Mouse (Mus musculus) MEL (cell line): Measurements from ENCODE around the gene Gnaq.

Source experiments
- CTCF ChIP-seq, 3 experiments: IDR thresholded peaks in 2 of 3; conservative IDR thresholded peaks in 1 of 3; 2 replicates each; pipeline ENCODE4 v1.5.1; 2011 to 2012; ENCODE audit warnings: low read length in 3 of 3, low read depth in 2 of 3, mild to moderate bottlenecking in 2 of 3, improper control_type of control experiment in 1 of 3, inconsistent platforms in 1 of 3, mixed read lengths in 1 of 3, moderate library complexity in 1 of 3; ENCODE audit not compliant: control insufficient read depth in 1 of 3, insufficient read depth in 1 of 3, poor library complexity in 1 of 3, severe bottlenecking in 1 of 3
- E2F4 ChIP-seq: IDR thresholded peaks from 2 replicates; pipeline ENCODE4 v1.6.1; 2011; ENCODE audit warnings: low read depth, low read length, improper control_type of control experiment, borderline replicate concordance
- ELF1 ChIP-seq: IDR thresholded peaks from 2 replicates; pipeline ENCODE4 v1.6.1; 2014; ENCODE audit warnings: low read depth, mild to moderate bottlenecking, inconsistent platforms, low read length, improper control_type of control experiment, moderate library complexity
- EP300 ChIP-seq, 2 experiments: IDR thresholded peaks; 2 replicates each; pipeline ENCODE4 v1.6.1; 2011; ENCODE audit warnings: improper control_type of control experiment in 2 of 2, low read length in 2 of 2, low read depth in 1 of 2, mild to moderate bottlenecking in 1 of 2
- JUND ChIP-seq: IDR thresholded peaks from 2 replicates; pipeline ENCODE4 v1.6.1; 2011; ENCODE audit warnings: low read depth, mild to moderate bottlenecking, improper control_type of control experiment, low read length
- MAZ ChIP-seq: IDR thresholded peaks from 2 replicates; pipeline ENCODE4 v1.6.1; 2012; ENCODE audit warnings: low read depth, mild to moderate bottlenecking, inconsistent platforms, low read length, improper control_type of control experiment
- NELFE ChIP-seq: IDR thresholded peaks from 2 replicates; pipeline ENCODE4 v1.6.1; 2011; ENCODE audit warnings: low read depth, low read length, improper control_type of control experiment
- POLR2A ChIP-seq, 2 experiments: IDR thresholded peaks; 2 replicates each; pipeline ENCODE4 v1.6.1; 2011 to 2012; ENCODE audit warnings: low read length in 2 of 2, mild to moderate bottlenecking in 2 of 2, control low read depth in 1 of 2, improper control_type of control experiment in 1 of 2, low read depth in 1 of 2, moderate library complexity in 1 of 2; ENCODE audit not compliant: control insufficient read depth in 1 of 2, insufficient read depth in 1 of 2, poor library complexity in 1 of 2
- POLR2AphosphoS2 ChIP-seq: IDR thresholded peaks from 2 replicates; pipeline ENCODE4 v1.6.1; 2011; ENCODE audit warnings: low read length, improper control_type of control experiment
- POLR2AphosphoS5 ChIP-seq: IDR thresholded peaks from 2 replicates; pipeline ENCODE4 v1.6.1; 2012; ENCODE audit warnings: low read depth, borderline replicate concordance, mild to moderate bottlenecking, inconsistent platforms, low read length, moderate library complexity, mixed read lengths
- TAL1 ChIP-seq: IDR thresholded peaks from 2 replicates; pipeline ENCODE4 v1.6.1; 2012; ENCODE audit warnings: mild to moderate bottlenecking, inconsistent platforms, low read length, moderate library complexity, mixed read lengths
- TBP ChIP-seq: IDR thresholded peaks from 2 replicates; pipeline ENCODE4 v1.8.0; 2011; ENCODE audit warnings: low read depth, low read length, improper control_type of control experiment

- TF ChIP-seq E2F4 (no peak), EP300 (IDR thresholded peaks at IDR 0.05; ENCODE audit: low read depth in 1 of 2, low read length in 2 of 2) (no peak), JUND (no peak), CTCF (IDR thresholded peaks at IDR 0.05 in 2 of 3, conservative IDR thresholded peaks at IDR 0.05 in 1 of 3; ENCODE audit: control insufficient read depth in 1 of 3, insufficient read depth in 1 of 3, low read depth in 2 of 3, low read length in 3 of 3, poor library complexity in 1 of 3, severe bottlenecking in 1 of 3) (no peak), MAZ (no peak), TAL1 (no peak), POLR2A (IDR thresholded peaks at IDR 0.05; ENCODE audit: control insufficient read depth in 1 of 2, insufficient read depth in 1 of 2, low read depth in 1 of 2, low read length in 2 of 2, poor library complexity in 1 of 2) (no peak), TBP (no peak), ELF1 (no peak), POLR2AphosphoS5 (no peak), NELFE (no peak), POLR2AphosphoS2 (no peak)
Observed at GRCm38 (mm10) chr19:16309031-16309430, 176.4 kb downstream of the Gnaq start.
